Mouse (Mus musculus) stomach, postnatal 0 days (tissue): ENCODE measurements at regions not wholly inside any gene's neighbourhood (a gene's known extent, or its start where the extent isn't known, plus 50 kb on each side); places are given as distances from the start of the nearest gene placed in this dataset.

ENCODE experiments used
- ATAC-seq: fragments of 200-750 bp; cut with Nextera tagmentation; 2 replicates; pipeline ENCODE4 v1.8.0; 2017; ENCODE audit not compliant: low FRiP score, low TSS enrichment
- DNase-seq: peaks from one replicate; pipeline ENCODE4 v3.0.0-alpha.2; 2016; ENCODE audit warnings: low spot score
- H3K27ac ChIP-seq: fragments of 300-500 bp; sonication (generic); replicated peaks from 2 replicates; pipeline ENCODE4 v1.5.1; 2014; ENCODE audit warnings: mild to moderate bottlenecking, control low read depth
- H3K27me3 ChIP-seq: fragments of 300-500 bp; sonication (generic); 2 replicates; pipeline ENCODE4 v1.6.1; 2014; ENCODE audit warnings: low read length; ENCODE audit not compliant: control insufficient read depth, insufficient read depth
- H3K36me3 ChIP-seq: fragments of 300-500 bp; sonication (generic); 2 replicates; pipeline ENCODE4 v1.6.1; 2014; ENCODE audit warnings: low read length, mixed read lengths; ENCODE audit not compliant: control insufficient read depth, insufficient read depth
- H3K4me1 ChIP-seq: fragments of 300-500 bp; sonication (generic); replicated peaks from 2 replicates; pipeline ENCODE4 v1.6.1; 2014; ENCODE audit warnings: antibody characterized with exemption; ENCODE audit not compliant: control insufficient read depth, insufficient read depth
- H3K4me2 ChIP-seq: fragments of 300-500 bp; sonication (generic); replicated peaks from 2 replicates; pipeline ENCODE4 v1.6.1; 2014; ENCODE audit warnings: low read depth, mild to moderate bottlenecking, control low read depth, moderate library complexity
- H3K4me3 ChIP-seq: fragments of 300-500 bp; sonication (generic); 2 replicates; pipeline ENCODE4 v1.5.1; 2014; ENCODE audit warnings: low read depth, low read length, control low read depth
- H3K9ac ChIP-seq: fragments of 300-500 bp; sonication (generic); 2 replicates; pipeline ENCODE4 v1.6.1; 2014; ENCODE audit warnings: mild to moderate bottlenecking, low read length, control low read depth, mixed read lengths
- H3K9me3 ChIP-seq: fragments of 300-500 bp; sonication (generic); 2 replicates; pipeline ENCODE4 v1.6.1; 2016; ENCODE audit warnings: low read length; ENCODE audit not compliant: control insufficient read depth
- CTCF ChIP-seq: IDR thresholded peaks from 2 replicates; pipeline ENCODE4 v1.5.1; 2016; ENCODE audit warnings: antibody characterized with exemption, low read depth, mild to moderate bottlenecking, moderate library complexity
- EP300 ChIP-seq: optimal IDR thresholded peaks from 2 replicates; pipeline ENCODE3; 2016; ENCODE audit warnings: antibody characterized with exemption
- WGBS: fragments of 180-500 bp; shearing (Covaris S2); extraction: QIAGEN DNeasy Blood & Tissue Kit; methylation state at CpG from one replicate; pipeline ENCODE4 v1.1.7; 2014; 5-methylcytosine and 5-hydroxymethylcytosine counted together

- Histone ChIP-seq H3K4me3 (no peak overlapping the region), H3K27me3 (no peaks in the 10 kb centered on the region), H3K9me3 (no peaks in the 10 kb centered on the region), H3K27ac (no peak overlapping the region), H3K4me2 (no peak overlapping the region), H3K36me3 (no peaks in the 10 kb centered on the region), H3K9ac (no peak overlapping the region), H3K4me1 (no peaks in the 10 kb centered on the region)
- DNase-seq (no peak), ATAC-seq (no peak)
- TF ChIP-seq EP300 (no peak), CTCF (no peak)
- whole genome bisulfite sequencing = 67% methylated on average over 5 of the region's 5 CpGs
Observed at GRCm38 (mm10) chr13:107179551-107179950, 157.6 kb upstream of the Kif2a start.

- no peak overlapping the region for H3K9ac ChIP-seq
- TF ChIP-seq EP300 = no peak
- no peak for TF ChIP-seq CTCF
- ATAC-seq = no peak
Observed at GRCm38 (mm10) chr13:107177595-107177994, 155.7 kb upstream of the Kif2a start.

GRCm38 (mm10) chr13:107175891-107176290, 154.0 kb upstream of the Kif2a start:
- H3K36me3 ChIP-seq = no peaks in the 10 kb centered on the region
- no peak overlapping the region for H3K4me2 ChIP-seq
- DNase-seq (no peak), ATAC-seq (no peak)
- H3K9me3 ChIP-seq = no peaks in the 10 kb centered on the region
- no peaks in the 10 kb centered on the region for H3K27me3 ChIP-seq
- no peak overlapping the region for H3K4me3 ChIP-seq
- no peak overlapping the region for H3K27ac ChIP-seq
- no peaks in the 10 kb centered on the region for H3K4me1 ChIP-seq
- H3K9ac ChIP-seq = no peak overlapping the region
- 65% methylated on average over 4 of the region's 4 CpGs for WGBS
- TF ChIP-seq CTCF (no peak), EP300 (no peak)

More at GRCm38 (mm10) chr13:107177595-107177994, 155.7 kb upstream of the Kif2a start:
- Histone ChIP-seq H3K27ac (no peak overlapping the region), H3K4me1 (no peaks in the 10 kb centered on the region), H3K4me2 (no peak overlapping the region), H3K4me3 (no peak overlapping the region), H3K9me3 (no peaks in the 10 kb centered on the region), H3K36me3 (no peaks in the 10 kb centered on the region), H3K27me3 (no peaks in the 10 kb centered on the region)
- no peak for DNase-seq
- 81% methylated on average over 7 of the region's 7 CpGs for WGBS

DNA sequence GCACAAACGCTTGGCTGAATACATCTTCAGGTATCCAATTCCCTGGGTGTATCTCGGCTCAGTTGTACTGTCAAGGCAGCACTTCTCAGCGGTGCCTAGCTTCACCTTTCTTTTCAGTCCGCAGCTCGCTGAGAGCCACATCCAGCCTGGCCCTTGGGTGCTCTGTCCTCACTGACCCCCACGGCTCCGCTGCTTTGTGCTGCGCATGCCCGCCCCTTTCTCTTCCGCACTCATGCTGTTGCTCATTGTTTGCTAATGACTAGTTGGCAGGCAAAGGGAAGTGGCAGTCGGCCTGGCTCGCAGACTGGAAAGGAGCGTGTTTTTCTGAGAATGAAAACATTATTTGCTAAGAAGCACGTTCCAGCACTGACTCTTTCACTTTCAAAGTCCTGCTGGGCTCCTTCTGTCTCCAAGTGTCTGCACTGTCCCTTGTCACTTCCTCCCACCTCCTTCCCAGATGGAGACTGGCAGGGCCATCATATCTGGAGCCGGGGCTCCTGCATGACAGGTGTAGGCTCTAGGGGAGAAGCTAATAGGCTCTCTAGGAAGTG, 146.7 kb upstream of the Kif2a start:
- TF ChIP-seq EP300 (no peak), CTCF (no peak)
- ATAC-seq (peak; percentile 86), DNase-seq (peak; percentile 71)
- H3K27ac ChIP-seq = no peak overlapping the region
- no peaks in the 10 kb centered on the region for H3K27me3 ChIP-seq
- no peaks in the 10 kb centered on the region for H3K4me1 ChIP-seq
- H3K9ac ChIP-seq = peak overlapping the region; percentile 27; the same call in 1 of the 2 replicates
- peak overlapping the region; percentile 27 for H3K4me3 ChIP-seq
- H3K9me3 ChIP-seq = no peaks in the 10 kb centered on the region
- whole genome bisulfite sequencing = 17% methylated on average over 15 of the region's 15 CpGs
- H3K36me3 ChIP-seq = no peaks in the 10 kb centered on the region
- peak overlapping the region; percentile 60 for H3K4me2 ChIP-seq

DNA sequence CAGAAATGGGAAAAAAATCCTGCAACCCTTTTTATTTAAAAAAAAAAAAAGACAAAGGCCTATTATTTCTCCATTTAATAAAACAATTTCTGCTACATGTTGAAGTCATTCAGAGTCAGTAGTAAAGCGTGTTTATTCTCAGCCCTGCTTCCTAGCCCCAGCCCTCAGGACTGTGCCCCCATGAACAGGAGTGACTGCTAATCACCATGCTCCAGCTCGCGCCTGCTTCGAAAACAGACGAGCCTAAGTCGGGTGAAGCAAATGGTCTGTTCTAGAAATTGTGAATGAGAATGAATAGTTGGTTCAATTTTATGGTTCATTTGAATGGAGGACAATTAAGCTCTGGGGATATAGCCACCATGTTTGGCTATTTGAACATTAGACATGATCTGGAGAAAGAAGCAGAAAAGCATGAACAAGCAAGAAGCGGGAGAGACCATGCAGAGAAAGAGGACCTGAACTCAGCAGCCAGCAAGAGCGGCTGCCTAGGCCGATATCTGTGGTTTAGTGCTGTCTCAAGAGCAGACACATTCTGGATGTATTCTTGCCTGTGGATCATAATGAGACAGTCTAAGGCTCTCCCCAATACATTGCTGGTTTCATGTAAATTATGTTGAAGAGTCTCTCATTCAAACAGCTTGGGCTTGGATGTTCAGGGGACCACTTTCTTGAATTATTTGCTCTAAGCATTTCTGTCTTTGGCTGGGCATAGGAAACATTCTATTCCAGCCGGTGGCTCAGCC, 146.1 kb upstream of the Kif2a start:
- Histone ChIP-seq H3K27ac (no peak overlapping the region), H3K4me1 (no peaks in the 10 kb centered on the region), H3K27me3 (no peaks in the 10 kb centered on the region), H3K36me3 (no peaks in the 10 kb centered on the region), H3K4me2 (peak overlapping the region; percentile 60), H3K4me3 (peak overlapping the region; percentile 27; the same call in 1 of the 2 replicates), H3K9me3 (no peaks in the 10 kb centered on the region), H3K9ac (no peak overlapping the region)
- no peak for TF ChIP-seq CTCF
- no peak for TF ChIP-seq EP300
- WGBS = 74% methylated on average over 10 of the region's 10 CpGs
- no peak for ATAC-seq
- no peak for DNase-seq

GRCm38 (mm10) chr13:107151548-107151947, 129.6 kb upstream of the Kif2a start:
- no peak overlapping the region for H3K9ac ChIP-seq
- no peak overlapping the region for H3K27ac ChIP-seq
- no peak for DNase-seq
- 78% methylated on average over 5 of the region's 5 CpGs for WGBS
- no peaks in the 10 kb centered on the region for H3K9me3 ChIP-seq
- H3K4me2 ChIP-seq = no peak overlapping the region
- no peak for ATAC-seq
- TF ChIP-seq CTCF (no peak), EP300 (no peak)
- H3K4me3 ChIP-seq = no peak overlapping the region
- no peaks in the 10 kb centered on the region for H3K4me1 ChIP-seq
- no peaks in the 10 kb centered on the region for H3K36me3 ChIP-seq
- H3K27me3 ChIP-seq = no peaks in the 10 kb centered on the region
